9 mouse cellular contexts compared by ENCODE assay signal in the genomic region with DNA sequence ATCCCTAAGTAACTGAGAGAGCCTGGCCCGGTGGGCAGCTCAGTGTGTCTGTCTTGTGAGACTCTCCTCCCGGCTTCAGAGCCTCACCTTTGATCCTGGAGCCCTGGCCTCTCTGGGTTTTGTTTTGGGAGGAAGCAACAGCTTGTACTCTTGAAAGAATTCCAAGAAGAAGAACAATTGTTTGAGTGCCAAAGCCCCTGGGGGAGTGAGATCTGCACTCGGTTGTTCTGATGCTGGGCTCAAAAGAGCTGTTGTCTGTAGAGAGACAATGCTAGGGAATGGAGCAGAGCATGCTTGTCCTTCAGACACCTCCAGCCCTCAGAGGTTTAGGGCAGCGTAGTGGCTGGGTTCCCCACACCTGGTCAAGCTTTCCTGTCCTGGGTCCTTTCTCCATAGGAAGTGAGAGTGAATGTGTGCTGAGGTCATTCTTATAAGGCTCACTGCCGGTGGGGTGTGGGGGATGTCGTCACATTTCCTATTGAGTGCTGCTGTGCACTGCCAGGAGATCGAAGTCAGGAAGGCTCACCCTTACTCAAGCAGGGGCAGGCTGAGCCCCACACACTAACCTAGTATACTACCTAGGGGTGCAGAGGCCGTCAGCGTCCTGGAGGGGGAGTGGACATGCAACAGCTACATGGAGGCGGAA. TPM values are rescaled to one million over a fixed set of nuclear protein-coding genes. Genes with fewer than 3 reads are reported as not detected.
A peak's percentile ranks its signal among the peaks of the same experiment; 100 is the strongest.
DNase-seq lines count a peak whose midpoint lies in the region; ATAC-seq lines count a peak whose summit lies in the region.
"Had no signal": no experiment of that assay in that cellular context is flagged by ENCODE, and none has a peak within 500 bp of the region (broad histone marks: within the 10 kb centered on the region; RNA-seq: fewer than 3 reads in every experiment).

No protein-coding gene starts in this region.

- H3K27me3 ChIP-seq in embryonic facial prominence, embryonic 13.5 days: no peaks in the 10 kb centered on the region
- H3K27me3 ChIP-seq in embryonic facial prominence, embryonic 10.5 days (replicated peaks; ENCODE audit: low read depth, poor library complexity, severe bottlenecking): no peaks in the 10 kb centered on the region
- H3K27me3 ChIP-seq in liver, embryonic 12.5 days (replicated peaks): peaks cover 27% of the 10 kb centered on the region
- no peaks in the 10 kb centered on the region for H3K27me3 ChIP-seq in liver, embryonic 11.5 days (replicated peaks; ENCODE audit: control insufficient read depth, insufficient read depth, low read length)
- H3K27me3 ChIP-seq in limb, embryonic 15.5 days: no peaks in the 10 kb centered on the region
- H3K27me3 ChIP-seq: limb, embryonic 12.5 days had no signal

- H3K36me3 ChIP-seq in embryonic facial prominence, embryonic 13.5 days: 0 out of 2 replicates have a peak, but pooled peaks cover 3% of the 10 kb centered on the region
- H3K36me3 ChIP-seq in embryonic facial prominence, embryonic 10.5 days (replicated peaks): no peaks in the 10 kb centered on the region
- H3K36me3 ChIP-seq in liver, embryonic 12.5 days: no peaks in the 10 kb centered on the region
- no peaks in the 10 kb centered on the region for H3K36me3 ChIP-seq in liver, embryonic 11.5 days (ENCODE audit: control insufficient read depth, insufficient read depth, low read length)
- no peaks in the 10 kb centered on the region for H3K36me3 ChIP-seq in limb, embryonic 15.5 days

- peak overlapping the region; percentile 22; the same call in 1 of the 2 replicates for H3K27ac ChIP-seq in embryonic facial prominence, embryonic 13.5 days
- no peak overlapping the region for H3K27ac ChIP-seq in embryonic facial prominence, embryonic 10.5 days (replicated peaks)
- 0 out of 2 replicates have a peak overlapping the region, but pooled peaks have one; percentile 8 for H3K27ac ChIP-seq in liver, embryonic 12.5 days
- H3K27ac ChIP-seq in liver, embryonic 11.5 days (ENCODE audit: low read depth, low read length): no peak overlapping the region
- peak overlapping the region; percentile 55; the same call in 1 of the 2 replicates for H3K27ac ChIP-seq in limb, embryonic 15.5 days
- H3K27ac ChIP-seq: limb, embryonic 12.5 days had no signal

- WGBS in embryonic facial prominence, embryonic 13.5 days: 56% methylated on average over 10 of the region's 10 CpGs
- WGBS in embryonic facial prominence, embryonic 10.5 days: 56% methylated on average over 10 of the region's 10 CpGs
- 53% methylated on average over 10 of the region's 10 CpGs for WGBS in liver, embryonic 12.5 days (ENCODE audit: insufficient replicate concordance)
- 61% methylated on average over 10 of the region's 10 CpGs for WGBS in liver, embryonic 11.5 days
- 69% methylated on average over 10 of the region's 10 CpGs for WGBS in limb, embryonic 15.5 days

- DNase-seq in embryonic facial prominence, embryonic 10.5 days (ENCODE audit: low spot score): no peak
- DNase-seq in liver, embryonic 11.5 days (ENCODE audit: low spot score): no peak
- no peak for DNase-seq in thymus, postnatal 10 days (ENCODE audit: low spot score in 2 of 2)
- no peak for DNase-seq in right cerebral cortex, adult 2 months (ENCODE audit: low spot score in 2 of 2)

- H3K4me1 ChIP-seq in embryonic facial prominence, embryonic 13.5 days: peaks cover 16% of the 10 kb centered on the region
- H3K4me1 ChIP-seq in embryonic facial prominence, embryonic 10.5 days: peaks cover 30% of the 10 kb centered on the region
- H3K4me1 ChIP-seq in liver, embryonic 12.5 days: peaks cover 96% of the 10 kb centered on the region
- H3K4me1 ChIP-seq in liver, embryonic 11.5 days (replicated peaks; ENCODE audit: control insufficient read depth, insufficient read depth, low read length): peaks cover 76% of the 10 kb centered on the region
- H3K4me1 ChIP-seq in limb, embryonic 15.5 days: no peaks in the 10 kb centered on the region; the same call in 1 of the 2 replicates
- H3K4me1 ChIP-seq: limb, embryonic 12.5 days had no signal

- 0 out of 2 replicates have a peak overlapping the region, but pooled peaks have one; percentile 16 for H3K9ac ChIP-seq in embryonic facial prominence, embryonic 13.5 days
- H3K9ac ChIP-seq in liver, embryonic 12.5 days: no peak overlapping the region
- H3K9ac ChIP-seq in liver, embryonic 11.5 days (ENCODE audit: low read depth, low read length): no peak overlapping the region
- H3K9ac ChIP-seq in limb, embryonic 15.5 days: no peak overlapping the region
- H3K9ac ChIP-seq: limb, embryonic 12.5 days had no signal

- ATAC-seq in embryonic facial prominence, embryonic 13.5 days (ENCODE audit: insufficient number of reproducible peaks, insufficient read depth, low FRiP score, low TSS enrichment, low read depth): no peak
- ATAC-seq in liver, embryonic 12.5 days: no peak
- no peak for ATAC-seq in liver, embryonic 11.5 days (replicated peaks; ENCODE audit: low FRiP score)
- ATAC-seq in common myeloid progenitor, adult 5-6 weeks (replicated peaks; ENCODE audit: low read depth, poor library complexity, severe bottlenecking): 0 out of 2 replicates have a peak, but pooled peaks have one; percentile 6
- ATAC-seq in limb, embryonic 15.5 days (ENCODE audit: insufficient number of reproducible peaks, low FRiP score, low TSS enrichment, low read depth): no peak

- H3K9me3 ChIP-seq in embryonic facial prominence, embryonic 13.5 days: no peaks in the 10 kb centered on the region
- H3K9me3 ChIP-seq in embryonic facial prominence, embryonic 10.5 days: no peaks in the 10 kb centered on the region
- no peaks in the 10 kb centered on the region for H3K9me3 ChIP-seq in liver, embryonic 12.5 days (replicated peaks)
- H3K9me3 ChIP-seq in liver, embryonic 11.5 days (ENCODE audit: control insufficient read depth, low read length): no peaks in the 10 kb centered on the region
- H3K9me3 ChIP-seq in limb, embryonic 15.5 days: no peaks in the 10 kb centered on the region
- H3K9me3 ChIP-seq: limb, embryonic 12.5 days had no signal

- H3K4me2 ChIP-seq in embryonic facial prominence, embryonic 13.5 days: no peak overlapping the region
- no peak overlapping the region for H3K4me2 ChIP-seq in liver, embryonic 12.5 days
- no peak overlapping the region; the same call in 1 of the 2 replicates for H3K4me2 ChIP-seq in liver, embryonic 11.5 days
- H3K4me2 ChIP-seq in limb, embryonic 15.5 days: no peak overlapping the region
- H3K4me2 ChIP-seq: limb, embryonic 12.5 days had no signal

- no peak overlapping the region for H3K4me3 ChIP-seq in embryonic facial prominence, embryonic 13.5 days
- no peak overlapping the region for H3K4me3 ChIP-seq in embryonic facial prominence, embryonic 10.5 days
- H3K4me3 ChIP-seq in liver, embryonic 12.5 days: no peak overlapping the region
- no peak overlapping the region for H3K4me3 ChIP-seq in liver, embryonic 11.5 days (ENCODE audit: low read depth, low read length)
- no peak overlapping the region for H3K4me3 ChIP-seq in limb, embryonic 15.5 days
- H3K4me3 ChIP-seq: limb, embryonic 12.5 days had no signal

RNA-seq across cellular contexts. Expression of a gene that starts 16.9 kb away (rescaled TPM):
- 101 and 123 TPM in 2 replicates for polyA plus RNA-seq in embryonic facial prominence, embryonic 13.5 days (2015; fragmentation: Nextera tagmentation; extraction: Ambion mirVana)
- 174 and 177 TPM in 2 replicates for polyA plus RNA-seq in embryonic facial prominence, embryonic 10.5 days (2016; fragmentation: Nextera tagmentation; extraction: Ambion mirVana)
- 103 and 105 TPM in 2 replicates for polyA plus RNA-seq in liver, embryonic 12.5 days (2016; fragmentation: Nextera tagmentation; extraction: Ambion mirVana)
- polyA plus RNA-seq in liver, embryonic 11.5 days (2014; fragmentation: Nextera tagmentation; extraction: Ambion mirVana): 161 TPM in 2 replicates
- total RNA-seq in common myeloid progenitor, adult 5-6 weeks (2017): 88.7 and 112 TPM in 2 replicates
- polyA plus RNA-seq in limb, embryonic 15.5 days (2015; fragmentation: Nextera tagmentation; extraction: Ambion mirVana): 116 and 126 TPM in 2 replicates

RNA-seq across cellular contexts. Expression of a gene that starts 19.3 kb away (rescaled TPM):
- polyA plus RNA-seq in embryonic facial prominence, embryonic 13.5 days (2015; fragmentation: Nextera tagmentation; extraction: Ambion mirVana): 1.8 and 2.4 TPM in 2 replicates
- 1.9 and 2.0 TPM in 2 replicates for polyA plus RNA-seq in embryonic facial prominence, embryonic 10.5 days (2016; fragmentation: Nextera tagmentation; extraction: Ambion mirVana)
- 4.7 and 4.9 TPM in 2 replicates for polyA plus RNA-seq in liver, embryonic 12.5 days (2016; fragmentation: Nextera tagmentation; extraction: Ambion mirVana)
- polyA plus RNA-seq in liver, embryonic 11.5 days (2014; fragmentation: Nextera tagmentation; extraction: Ambion mirVana): 8.0 TPM in 2 replicates
- total RNA-seq in common myeloid progenitor, adult 5-6 weeks (2017): 8.6 and 19.5 TPM in 2 replicates
- 5.7 and 5.8 TPM in 2 replicates for polyA plus RNA-seq in limb, embryonic 15.5 days (2015; fragmentation: Nextera tagmentation; extraction: Ambion mirVana)

RNA-seq across cellular contexts. Expression of a gene that starts 49.0 kb away (rescaled TPM):
- polyA plus RNA-seq in embryonic facial prominence, embryonic 13.5 days (2015; fragmentation: Nextera tagmentation; extraction: Ambion mirVana): 77.5 and 77.8 TPM in 2 replicates
- polyA plus RNA-seq in embryonic facial prominence, embryonic 10.5 days (2016; fragmentation: Nextera tagmentation; extraction: Ambion mirVana): 37.8 and 39.3 TPM in 2 replicates
- polyA plus RNA-seq in liver, embryonic 12.5 days (2016; fragmentation: Nextera tagmentation; extraction: Ambion mirVana): 5.3 and 6.7 TPM in 2 replicates
- polyA plus RNA-seq in liver, embryonic 11.5 days (2014; fragmentation: Nextera tagmentation; extraction: Ambion mirVana): 8.2 and 9.9 TPM in 2 replicates
- 2.1 and 5.8 TPM in 2 replicates for total RNA-seq in common myeloid progenitor, adult 5-6 weeks (2017)
- 43.5 and 46.4 TPM in 2 replicates for polyA plus RNA-seq in limb, embryonic 15.5 days (2015; fragmentation: Nextera tagmentation; extraction: Ambion mirVana)

Comparison
In these comparisons a context has a peak if more than half of its experiments do, and no peak if none do; other contexts are left out.
1. H3K27ac ChIP-seq: peak in embryonic facial prominence, embryonic 13.5 days (single experiment), liver, embryonic 12.5 days (single experiment) and limb, embryonic 15.5 days (single experiment); none in embryonic facial prominence, embryonic 10.5 days (single experiment) and liver, embryonic 11.5 days (single experiment).